Mouse (Mus musculus) forebrain, embryonic 13.5 days (tissue): ENCODE measurements around the gene Pla2g1b. TPM values are rescaled to one million over a fixed set of nuclear protein-coding genes. Genes with fewer than 3 reads are reported as not detected.
"Not testable (repeated sequence)": the region's sequence is repeated elsewhere in the genome, so short reads cannot be mapped to it uniquely, and the experiment has no call there.

Experiments used
- ATAC-seq: fragments of 200-750 bp; cut with Nextera tagmentation; 2 replicates; pipeline ENCODE4 v1.8.0; 2017
- H3K27ac ChIP-seq: fragments of 300-500 bp; sonication (generic); 2 replicates; pipeline ENCODE4 v1.5.1; 2015; ENCODE audit warnings: inconsistent platforms, mild to moderate bottlenecking, moderate library complexity
- H3K27me3 ChIP-seq: fragments of 300-500 bp; sonication (generic); 2 replicates; pipeline ENCODE4 v1.6.1; 2015; ENCODE audit warnings: mild to moderate bottlenecking, inconsistent platforms
- H3K36me3 ChIP-seq: fragments of 300-500 bp; sonication (generic); 2 replicates; pipeline ENCODE4 v1.6.1; 2015; ENCODE audit warnings: mild to moderate bottlenecking, inconsistent platforms; ENCODE audit not compliant: poor library complexity, severe bottlenecking
- H3K4me1 ChIP-seq: fragments of 300-500 bp; sonication (generic); 2 replicates; pipeline ENCODE4 v1.6.1; 2015; ENCODE audit warnings: inconsistent platforms
- H3K4me2 ChIP-seq: fragments of 300-500 bp; sonication (generic); 2 replicates; pipeline ENCODE4 v1.6.1; 2015; ENCODE audit warnings: inconsistent platforms, mild to moderate bottlenecking, moderate library complexity
- H3K4me3 ChIP-seq: fragments of 300-500 bp; sonication (generic); 2 replicates; pipeline ENCODE4 v1.5.1; 2015; ENCODE audit warnings: mild to moderate bottlenecking, inconsistent platforms
- H3K9ac ChIP-seq: fragments of 300-500 bp; sonication (generic); 2 replicates; pipeline ENCODE4 v1.6.1; 2015; ENCODE audit warnings: mild to moderate bottlenecking, inconsistent platforms
- H3K9me3 ChIP-seq: fragments of 300-500 bp; sonication (generic); replicated peaks from 2 replicates; pipeline ENCODE4 v1.6.1; 2016; ENCODE audit warnings: inconsistent platforms
- WGBS: fragments of 180-500 bp; shearing (Covaris S2); methylation state at CpG from one replicate; pipeline ENCODE4 v1.1.7; 2015; 5-methylcytosine and 5-hydroxymethylcytosine counted together
- polyA plus RNA-seq: library from polyadenylated mRNA; unstranded; fragments of >200 nt; fragmentation: Nextera tagmentation; extraction: Ambion mirVana; gene quantifications from 2 replicates; pipeline ENCODE4 v1.2.1, GENCODE M21; 2015

The Pla2g1b gene
- polyA plus RNA-seq, 1 experiment from 2014 or later, result not detected

- H3K36me3 ChIP-seq, result no peaks in the 10 kb centered on the region
- no peaks in the 10 kb centered on the region for H3K9me3 ChIP-seq
- no peak overlapping the region for H3K27ac ChIP-seq
- H3K9ac ChIP-seq, result no peak overlapping the region
- 88% methylated on average over 12 of the region's 12 CpGs for WGBS
- H3K27me3 ChIP-seq, result no peaks in the 10 kb centered on the region; the same call in 1 of the 2 replicates
- H3K4me2 ChIP-seq, result no peak overlapping the region
- no peak overlapping the region for H3K4me3 ChIP-seq
- ATAC-seq, result no peak
- H3K4me1 ChIP-seq, result no peaks in the 10 kb centered on the region
Observed at GRCm38 (mm10) chr5:115500383-115500935, 34.4 kb downstream of the Pla2g1b start.

- ATAC-seq, result no peak
Observed at GRCm38 (mm10) chr5:115503035-115503434, 37.0 kb downstream of the Pla2g1b start.

GRCm38 (mm10) chr5:115505617-115506016, 39.6 kb downstream of the Pla2g1b start:
- not testable (repeated sequence) for H3K27me3 ChIP-seq, H3K4me3 ChIP-seq, H3K9me3 ChIP-seq, ATAC-seq, H3K4me2 ChIP-seq, H3K36me3 ChIP-seq, H3K9ac ChIP-seq, H3K27ac ChIP-seq
- 69% methylated on average over 4 of the region's 4 CpGs for WGBS
- H3K4me1 ChIP-seq, result peaks cover 34% of the 10 kb centered on the region

More at GRCm38 (mm10) chr5:115503035-115503434, 37.0 kb downstream of the Pla2g1b start:
- no peak overlapping the region for H3K4me2 ChIP-seq
- H3K36me3 ChIP-seq, result no peaks in the 10 kb centered on the region
- H3K27ac ChIP-seq, result no peak overlapping the region
- no peak overlapping the region for H3K9ac ChIP-seq
- H3K27me3 ChIP-seq, result no peaks in the 10 kb centered on the region; the same call in 1 of the 2 replicates
- 61% methylated on average over 12 of the region's 12 CpGs for WGBS
- H3K4me1 ChIP-seq, result peaks cover 12% of the 10 kb centered on the region
- no peaks in the 10 kb centered on the region for H3K9me3 ChIP-seq
- no peak overlapping the region for H3K4me3 ChIP-seq

- Histone ChIP-seq H3K36me3 (no peaks in the 10 kb centered on the region), H3K9me3 (no peaks in the 10 kb centered on the region), H3K4me3 (peak within 1 kb of the TSS; percentile 87), H3K9ac (peak within 1 kb of the TSS; percentile 88), H3K27ac (no peak within 1 kb of the TSS), H3K4me2 (peak within 1 kb of the TSS; percentile 88), H3K27me3 (peaks cover 2% of the 10 kb centered on the region; the same call in 1 of the 2 replicates), H3K4me1 (peaks cover 34% of the 10 kb centered on the region)
- WGBS, result under 1% methylated on average over 65 of the region's 74 CpGs
- peak; percentile 88 for ATAC-seq
Observed at GRCm38 (mm10) chr5:115506454-115507201, 40.6 kb downstream of the Pla2g1b start, which contains the start of gene Pxn. Pxn (plus strand) TSS chr5:115506676.

GRCm38 (mm10) chr5:115507267-115507980, 41.4 kb downstream of the Pla2g1b start:
- Histone ChIP-seq H3K4me3 (peak overlapping the region; percentile 87), H3K27ac (no peak overlapping the region), H3K36me3 (no peaks in the 10 kb centered on the region), H3K4me2 (peak overlapping the region; percentile 88), H3K9ac (peak overlapping the region; percentile 88), H3K4me1 (peaks cover 34% of the 10 kb centered on the region), H3K27me3 (peaks cover 2% of the 10 kb centered on the region; the same call in 1 of the 2 replicates), H3K9me3 (no peaks in the 10 kb centered on the region)
- ATAC-seq, result peak; percentile 5; the same call in 1 of the 2 replicates
- WGBS, result 33% methylated on average over 12 of the region's 12 CpGs

- H3K9me3 ChIP-seq, result no peaks in the 10 kb centered on the region
- ATAC-seq, result no peak
- peak overlapping the region; percentile 88 for H3K9ac ChIP-seq
- no peak overlapping the region for H3K27ac ChIP-seq
- peaks cover 34% of the 10 kb centered on the region for H3K4me1 ChIP-seq
- WGBS, result 44% methylated on average over 18 of the region's 18 CpGs
- no peaks in the 10 kb centered on the region for H3K36me3 ChIP-seq
- peak overlapping the region; percentile 87 for H3K4me3 ChIP-seq
- H3K4me2 ChIP-seq, result peak overlapping the region; percentile 88
- peaks cover 2% of the 10 kb centered on the region; the same call in 1 of the 2 replicates for H3K27me3 ChIP-seq
Observed at GRCm38 (mm10) chr5:115507981-115508858, 42.2 kb downstream of the Pla2g1b start.

DNA sequence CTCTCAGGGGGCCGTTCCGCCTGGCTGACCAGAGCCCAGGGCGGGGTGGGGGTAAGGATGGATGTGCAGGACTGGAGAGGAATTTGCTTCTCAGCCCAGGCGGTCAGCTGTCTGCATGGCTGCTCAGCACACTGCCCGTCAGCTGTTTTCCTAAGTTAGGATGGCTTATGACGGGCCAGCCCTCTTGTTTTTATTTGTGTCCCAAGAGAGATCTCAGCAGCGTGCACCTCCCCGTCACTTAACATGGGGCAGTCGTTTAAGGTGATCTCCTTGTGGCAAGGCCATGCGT, 42.7 kb downstream of the Pla2g1b start:
- H3K27me3 ChIP-seq, result peaks cover 2% of the 10 kb centered on the region; the same call in 1 of the 2 replicates
- H3K4me1 ChIP-seq, result peaks cover 34% of the 10 kb centered on the region
- H3K36me3 ChIP-seq, result no peaks in the 10 kb centered on the region
- peak overlapping the region; percentile 87 for H3K4me3 ChIP-seq
- H3K27ac ChIP-seq, result no peak overlapping the region
- ATAC-seq, result no peak
- no peaks in the 10 kb centered on the region for H3K9me3 ChIP-seq
- peak overlapping the region; percentile 88 for H3K4me2 ChIP-seq
- 37% methylated on average over 9 of the region's 10 CpGs for WGBS
- peak overlapping the region; percentile 50 for H3K9ac ChIP-seq

- peak overlapping the region; percentile 50; the same call in 1 of the 2 replicates for H3K9ac ChIP-seq
- H3K4me1 ChIP-seq, result peaks cover 35% of the 10 kb centered on the region
- no peaks in the 10 kb centered on the region for H3K36me3 ChIP-seq
- no peak for ATAC-seq
- H3K4me3 ChIP-seq, result no peak overlapping the region; the same call in 1 of the 2 replicates
- H3K27ac ChIP-seq, result no peak overlapping the region
- 43% methylated on average over 15 of the region's 15 CpGs for WGBS
- H3K27me3 ChIP-seq, result peaks cover 2% of the 10 kb centered on the region; the same call in 1 of the 2 replicates
- H3K9me3 ChIP-seq, result no peaks in the 10 kb centered on the region
- peak overlapping the region; percentile 88 for H3K4me2 ChIP-seq
Observed at GRCm38 (mm10) chr5:115509321-115509761, 43.3 kb downstream of the Pla2g1b start.

DNA sequence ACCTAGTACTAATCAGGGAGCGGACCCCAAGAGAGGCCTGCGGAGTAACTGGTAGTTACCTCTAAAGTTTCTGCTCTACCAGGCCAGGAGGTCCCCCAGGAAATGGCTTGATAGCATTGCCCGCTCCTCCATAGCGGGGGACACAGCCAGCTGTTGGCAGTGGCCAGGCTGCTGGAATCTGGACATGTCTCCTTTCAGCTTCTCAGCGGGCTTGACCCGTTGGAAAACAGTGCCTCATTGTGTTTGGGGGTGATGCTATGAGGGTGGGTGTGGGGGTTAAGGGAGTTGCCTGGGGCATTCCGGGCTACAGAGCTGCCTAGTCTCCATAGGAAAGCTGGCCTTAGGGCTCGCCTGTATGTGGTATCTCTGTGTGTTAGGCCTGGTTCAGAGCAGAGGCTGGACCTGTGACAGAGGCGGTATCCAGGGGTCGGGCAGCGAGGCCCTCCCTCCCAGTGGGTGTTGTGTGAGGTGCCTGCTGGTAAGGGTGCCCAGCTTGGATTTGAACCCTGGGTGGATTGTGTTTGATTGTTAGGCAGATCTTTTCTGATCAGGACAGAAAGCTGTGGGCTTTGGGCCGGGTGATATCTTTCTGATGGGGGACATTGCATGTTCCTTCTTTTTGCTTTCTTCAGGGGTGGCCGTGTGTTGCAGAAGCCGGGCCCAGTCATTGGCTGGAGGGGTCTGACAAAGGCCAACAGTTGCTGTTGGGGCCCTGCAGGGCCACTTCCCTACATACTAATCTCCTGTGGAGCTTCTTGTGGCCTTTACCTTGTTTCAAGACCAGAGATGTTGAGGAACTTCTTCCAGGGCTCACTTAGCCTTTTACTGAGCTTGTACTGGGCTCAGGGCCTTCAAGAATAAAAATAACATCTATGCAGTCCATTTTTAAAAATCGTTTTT, 44.0 kb downstream of the Pla2g1b start:
- WGBS, result 63% methylated on average over 15 of the region's 15 CpGs

DNA sequence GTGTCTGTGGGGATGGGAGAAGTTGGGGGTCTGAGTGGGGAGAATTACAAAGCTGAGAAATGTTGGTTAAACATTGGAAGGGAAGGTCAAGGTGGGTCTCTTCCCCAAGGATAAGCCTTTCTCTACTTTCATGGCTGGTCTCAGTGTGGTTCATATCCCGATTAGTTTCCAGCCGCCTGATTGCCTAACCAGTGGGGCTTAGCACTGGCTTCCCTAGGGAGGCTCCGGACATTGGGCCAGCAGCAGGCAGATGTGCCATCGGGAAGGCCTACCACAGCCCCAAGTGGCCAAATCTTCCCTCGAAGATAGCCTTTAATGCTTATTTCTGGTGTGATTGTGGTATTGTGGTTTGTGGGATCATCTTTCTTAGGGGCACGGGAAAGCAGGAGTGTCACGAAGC, 46.3 kb downstream of the Pla2g1b start:
- H3K36me3 ChIP-seq, result no peaks in the 10 kb centered on the region
- 92% methylated on average over 7 of the region's 7 CpGs for WGBS
- H3K4me3 ChIP-seq, result no peak overlapping the region
- no peak overlapping the region for H3K9ac ChIP-seq
- H3K9me3 ChIP-seq, result no peaks in the 10 kb centered on the region
- no peak overlapping the region for H3K27ac ChIP-seq
- peaks cover 41% of the 10 kb centered on the region for H3K4me1 ChIP-seq
- H3K4me2 ChIP-seq, result no peak overlapping the region
- no peak for ATAC-seq
- peaks cover 2% of the 10 kb centered on the region; the same call in 1 of the 2 replicates for H3K27me3 ChIP-seq

More for the DNA sequence above, 44.0 kb downstream of the Pla2g1b start:
- H3K27me3 ChIP-seq, result peaks cover 2% of the 10 kb centered on the region; the same call in 1 of the 2 replicates
- peak overlapping the region; percentile 88; the same call in 1 of the 2 replicates for H3K4me2 ChIP-seq
- no peaks in the 10 kb centered on the region for H3K9me3 ChIP-seq
- H3K4me1 ChIP-seq, result peaks cover 42% of the 10 kb centered on the region
- no peak overlapping the region for H3K27ac ChIP-seq
- no peak overlapping the region for H3K4me3 ChIP-seq
- no peaks in the 10 kb centered on the region for H3K36me3 ChIP-seq
- H3K9ac ChIP-seq, result peak overlapping the region; percentile 50; the same call in 1 of the 2 replicates
- ATAC-seq, result no peak
